In genomic region chr11:72086251-72087046, GRCm38 (mm10) we compare ENCODE assay signal across 9 mouse cellular contexts. TPM values are rescaled to one million over a fixed set of nuclear protein-coding genes. Genes with fewer than 3 reads are reported as not detected.
DNase-seq lines count a peak whose midpoint lies in the region; ATAC-seq and TF ChIP-seq lines count a peak whose summit lies in the region.
"Had no signal": no experiment of that assay in that cellular context is flagged by ENCODE, and none has a peak within 500 bp of the region (broad histone marks: within the 10 kb centered on the region; RNA-seq: fewer than 3 reads in every experiment).

No protein-coding gene starts in this region.

- H3K4me2 ChIP-seq in forebrain, postnatal 0 days (ENCODE audit: low read depth), result no peak overlapping the region
- H3K4me2 ChIP-seq in hindbrain, embryonic 15.5 days, result 0 out of 2 replicates have a peak overlapping the region, but pooled peaks have one; percentile 8
- no peak overlapping the region for H3K4me2 ChIP-seq in midbrain, embryonic 12.5 days (replicated peaks)

- peak; percentile 93 for ATAC-seq in forebrain, postnatal 0 days
- ATAC-seq in hindbrain, embryonic 15.5 days (ENCODE audit: low FRiP score, low read depth), result peak; percentile 84
- ATAC-seq in midbrain, embryonic 12.5 days (ENCODE audit: low FRiP score, low read depth), result peak; percentile 68; the same call in 1 of the 2 replicates
- no peak for ATAC-seq in erythroblast, adult 5-6 weeks (replicated peaks; ENCODE audit: low FRiP score, poor library complexity, severe bottlenecking)
- ATAC-seq in megakaryocyte progenitor cell, adult 5-6 weeks (replicated peaks; ENCODE audit: poor library complexity), result no peak

- no peaks in the 10 kb centered on the region for H3K36me3 ChIP-seq in forebrain, postnatal 0 days (ENCODE audit: insufficient read depth)
- no peaks in the 10 kb centered on the region for H3K36me3 ChIP-seq in hindbrain, embryonic 15.5 days
- H3K36me3 ChIP-seq in midbrain, embryonic 12.5 days, result no peaks in the 10 kb centered on the region

- TF ChIP-seq POLR2A in cerebellum, adult 2 months (IDR thresholded peaks at IDR 0.05; ENCODE audit: borderline replicate concordance, insufficient read depth, low read length), result no peak

- no peaks in the 10 kb centered on the region for H3K27me3 ChIP-seq in forebrain, postnatal 0 days (ENCODE audit: insufficient read depth, low read length)
- H3K27me3 ChIP-seq in hindbrain, embryonic 15.5 days, result no peaks in the 10 kb centered on the region
- no peaks in the 10 kb centered on the region for H3K27me3 ChIP-seq in midbrain, embryonic 12.5 days
- no peaks in the 10 kb centered on the region for H3K27me3 ChIP-seq in cerebellum, adult 2 months (ENCODE audit: control insufficient read depth, insufficient read depth, low read length)

- WGBS in forebrain, postnatal 0 days, result 8% methylated on average over 11 of the region's 11 CpGs
- 29% methylated on average over 11 of the region's 11 CpGs for WGBS in hindbrain, embryonic 15.5 days
- WGBS in midbrain, embryonic 12.5 days, result 37% methylated on average over 11 of the region's 11 CpGs
- WGBS in cerebellum, adult 2 months, result 29% methylated on average over 11 of the region's 11 CpGs

- no peak overlapping the region for H3K4me3 ChIP-seq in forebrain, postnatal 0 days (ENCODE audit: low read depth, low read length)
- no peak overlapping the region for H3K4me3 ChIP-seq in hindbrain, embryonic 15.5 days
- no peak overlapping the region for H3K4me3 ChIP-seq in midbrain, embryonic 12.5 days
- H3K4me3 ChIP-seq in cerebellum, adult 2 months (replicated peaks; ENCODE audit: insufficient read depth, low read depth, low read length), result no peak overlapping the region

- DNase-seq in embryo, embryonic 11 days, result peak; percentile 29
- DNase-seq in embryo, embryonic 10 days (ENCODE audit: low spot score), result no peak
- DNase-seq in forebrain, postnatal 0 days, result peak; percentile 86
- no peak for DNase-seq in cerebellum, adult 2 months

- TF ChIP-seq CTCF in forebrain, postnatal 0 days (IDR thresholded peaks at IDR 0.05; ENCODE audit: low read depth), result peak; percentile 11
- no peak for TF ChIP-seq CTCF in cerebellum, adult 2 months (IDR thresholded peaks at IDR 0.05; ENCODE audit: borderline replicate concordance, insufficient read depth, low read depth, low read length)

- no peak overlapping the region for H3K9ac ChIP-seq in forebrain, postnatal 0 days
- no peak overlapping the region for H3K9ac ChIP-seq in hindbrain, embryonic 15.5 days
- no peak overlapping the region for H3K9ac ChIP-seq in midbrain, embryonic 12.5 days (replicated peaks)

- peak overlapping the region; percentile 79 for H3K27ac ChIP-seq in forebrain, postnatal 0 days (ENCODE audit: low read depth, low read length)
- H3K27ac ChIP-seq in hindbrain, embryonic 15.5 days (replicated peaks), result peak overlapping the region; percentile 81
- H3K27ac ChIP-seq in midbrain, embryonic 12.5 days (replicated peaks), result peak overlapping the region; percentile 78
- no peak overlapping the region; the same call in 1 of the 2 replicates for H3K27ac ChIP-seq in cerebellum, adult 2 months (ENCODE audit: insufficient read depth, low read length)
- H3K27ac ChIP-seq: macrophage had no signal

- H3K4me1 ChIP-seq in forebrain, postnatal 0 days (ENCODE audit: insufficient read depth), result peaks cover 18% of the 10 kb centered on the region
- H3K4me1 ChIP-seq in hindbrain, embryonic 15.5 days (replicated peaks), result peaks cover 22% of the 10 kb centered on the region
- peaks cover 14% of the 10 kb centered on the region; the same call in 1 of the 2 replicates for H3K4me1 ChIP-seq in midbrain, embryonic 12.5 days
- H3K4me1 ChIP-seq in cerebellum, adult 2 months (ENCODE audit: control insufficient read depth, insufficient read depth, low read length), result peaks cover 10% of the 10 kb centered on the region

- H3K9me3 ChIP-seq in forebrain, postnatal 0 days (ENCODE audit: low read length), result no peaks in the 10 kb centered on the region
- no peaks in the 10 kb centered on the region for H3K9me3 ChIP-seq in hindbrain, embryonic 15.5 days
- H3K9me3 ChIP-seq in midbrain, embryonic 12.5 days, result no peaks in the 10 kb centered on the region

RNA-seq across cellular contexts. Expression of gene Pimreg, which starts 44.6 kb away (rescaled TPM):
- total RNA-seq in forebrain, postnatal 0 days (2014; rRNA removed), result 13.2 and 14.9 TPM in 2 replicates
- polyA plus RNA-seq in forebrain, postnatal 0 days (2015; fragmentation: Nextera tagmentation; extraction: Ambion mirVana), result 20.6 and 22.0 TPM in 2 replicates
- 35.4 and 41.2 TPM in 2 replicates for polyA plus RNA-seq in hindbrain, embryonic 15.5 days (2015; fragmentation: Nextera tagmentation; extraction: Ambion mirVana)
- polyA plus RNA-seq in midbrain, embryonic 12.5 days (2016; fragmentation: Nextera tagmentation; extraction: Ambion mirVana), result 158 and 166 TPM in 2 replicates
- total RNA-seq in erythroblast, adult 5-6 weeks (2015; ENCODE audit: low replicate concordance), result 5.6 and 6.5 TPM in 2 replicates
- 2.0 and 2.2 TPM in 2 replicates for total RNA-seq in erythroblast, adult 5-6 weeks (2017; ENCODE audit: low replicate concordance)
- 20.4 and 21.5 TPM in 2 replicates for total RNA-seq in megakaryocyte progenitor cell, adult 5-6 weeks (2015)
- 13.7 and 14.3 TPM in 2 replicates for total RNA-seq in megakaryocyte progenitor cell, adult 5-6 weeks (2017)
- polyA plus RNA-seq in cerebellum, adult 2 months (2012; rRNA removed), result 0.08 and 0.32 TPM in 2 replicates

RNA-seq across cellular contexts. Expression of gene Pitpnm3, which starts 49.1 kb away (rescaled TPM):
- 7.8 and 14.0 TPM in 2 replicates for total RNA-seq in forebrain, postnatal 0 days (2014; rRNA removed)
- polyA plus RNA-seq in forebrain, postnatal 0 days (2015; fragmentation: Nextera tagmentation; extraction: Ambion mirVana), result 1.9 and 3.2 TPM in 2 replicates
- 4.6 and 5.4 TPM in 2 replicates for polyA plus RNA-seq in hindbrain, embryonic 15.5 days (2015; fragmentation: Nextera tagmentation; extraction: Ambion mirVana)
- 1.2 and 1.5 TPM in 2 replicates for polyA plus RNA-seq in midbrain, embryonic 12.5 days (2016; fragmentation: Nextera tagmentation; extraction: Ambion mirVana)
- not detected in 2 replicates for total RNA-seq in erythroblast, adult 5-6 weeks (2015; ENCODE audit: low replicate concordance)
- 0.14 TPM in 1 of 2 replicates, not detected in the other for total RNA-seq in erythroblast, adult 5-6 weeks (2017; ENCODE audit: low replicate concordance)
- total RNA-seq in megakaryocyte progenitor cell, adult 5-6 weeks (2015), result not detected in 2 replicates
- total RNA-seq in megakaryocyte progenitor cell, adult 5-6 weeks (2017), result not detected in 2 replicates
- 55.9 and 62.9 TPM in 2 replicates for polyA plus RNA-seq in cerebellum, adult 2 months (2012; rRNA removed)
- polyA plus RNA-seq: macrophage had no signal

RNA-seq across cellular contexts. Expression of gene Aipl1, which starts 49.1 kb away (rescaled TPM):
- total RNA-seq in forebrain, postnatal 0 days (2014; rRNA removed), result 0.19 and 0.31 TPM in 2 replicates
- polyA plus RNA-seq in forebrain, postnatal 0 days (2015; fragmentation: Nextera tagmentation; extraction: Ambion mirVana), result 0.23 and 0.33 TPM in 2 replicates
- 0.38 and 0.43 TPM in 2 replicates for polyA plus RNA-seq in hindbrain, embryonic 15.5 days (2015; fragmentation: Nextera tagmentation; extraction: Ambion mirVana)
- 0.54 and 0.57 TPM in 2 replicates for polyA plus RNA-seq in midbrain, embryonic 12.5 days (2016; fragmentation: Nextera tagmentation; extraction: Ambion mirVana)
- 1.5 TPM in 1 of 2 replicates, not detected in the other for total RNA-seq in erythroblast, adult 5-6 weeks (2015; ENCODE audit: low replicate concordance)
- not detected in 2 replicates for total RNA-seq in erythroblast, adult 5-6 weeks (2017; ENCODE audit: low replicate concordance)
- total RNA-seq in megakaryocyte progenitor cell, adult 5-6 weeks (2015), result 0.15 TPM in 1 of 2 replicates, not detected in the other
- 0.20 and 0.54 TPM in 2 replicates for total RNA-seq in megakaryocyte progenitor cell, adult 5-6 weeks (2017)
- polyA plus RNA-seq in cerebellum, adult 2 months (2012; rRNA removed), result 0.28 and 0.30 TPM in 2 replicates

Comparison
In these comparisons a context has a peak if more than half of its experiments do, and no peak if none do; other contexts are left out.
1. DNase-seq: peak in embryo, embryonic 11 days (single experiment) and forebrain, postnatal 0 days (single experiment); none in embryo, embryonic 10 days (single experiment) and cerebellum, adult 2 months (0 of 2).
2. ATAC-seq: peak in forebrain, postnatal 0 days (single experiment), hindbrain, embryonic 15.5 days (single experiment) and midbrain, embryonic 12.5 days (single experiment); none in erythroblast, adult 5-6 weeks (single experiment) and megakaryocyte progenitor cell, adult 5-6 weeks (single experiment).
3. RNA of gene Pimreg, which starts 44.6 kb away (polyA plus RNA-seq): 158 to 166 TPM in midbrain, embryonic 12.5 days, 35.4 to 41.2 TPM in hindbrain, embryonic 15.5 days and 20.6 to 22.0 TPM in forebrain, postnatal 0 days; 0.08 to 0.32 TPM in cerebellum, adult 2 months; every median in the first group is over 10 times any median in the second.